Mouse (Mus musculus) lung, postnatal 14 days (tissue): Measurements from ENCODE around the gene Snta1.

Experiments
- DNase-seq: peaks from one replicate; pipeline ENCODE4 v3.0.0; 2021

Gene Snta1

DNA sequence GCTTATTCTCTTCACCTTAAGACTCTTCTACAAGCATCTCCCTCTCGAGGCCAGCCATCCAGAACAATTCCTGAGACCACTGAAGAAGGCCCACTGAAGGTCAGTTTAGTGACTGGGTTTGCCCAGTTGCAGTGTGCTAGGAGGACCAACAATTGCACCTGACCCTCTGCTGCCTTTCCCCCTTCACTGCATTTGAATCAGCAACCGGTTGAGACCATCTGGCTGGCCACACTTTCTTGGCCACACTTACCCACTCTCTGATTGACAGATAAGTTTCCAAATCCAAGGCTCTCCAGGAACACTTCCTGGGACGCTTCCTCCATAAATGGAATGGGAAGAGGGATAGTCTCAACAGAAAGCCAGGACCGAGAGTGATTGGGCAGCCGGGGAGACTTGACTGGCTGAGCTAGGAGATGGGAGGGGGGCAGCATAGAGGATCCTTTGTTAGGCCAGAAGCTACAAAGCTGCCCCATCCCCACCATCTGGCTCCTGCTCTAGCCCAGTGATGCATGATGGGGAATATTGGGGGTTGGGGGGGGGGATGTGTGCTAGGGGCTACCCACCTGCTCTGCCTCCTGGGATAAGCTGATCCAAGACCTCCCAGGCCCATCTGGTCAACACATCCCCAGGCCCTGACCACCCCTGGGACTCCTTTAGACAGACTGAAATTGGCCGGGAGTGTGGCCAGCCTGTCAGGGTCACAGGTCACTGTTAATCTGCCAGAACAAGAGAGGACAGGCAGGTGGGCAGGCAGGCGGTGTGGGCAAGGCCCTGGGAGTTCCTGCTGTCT, 13.2 kb upstream of the Snta1 start:
- DNase-seq, result no peak

DNA sequence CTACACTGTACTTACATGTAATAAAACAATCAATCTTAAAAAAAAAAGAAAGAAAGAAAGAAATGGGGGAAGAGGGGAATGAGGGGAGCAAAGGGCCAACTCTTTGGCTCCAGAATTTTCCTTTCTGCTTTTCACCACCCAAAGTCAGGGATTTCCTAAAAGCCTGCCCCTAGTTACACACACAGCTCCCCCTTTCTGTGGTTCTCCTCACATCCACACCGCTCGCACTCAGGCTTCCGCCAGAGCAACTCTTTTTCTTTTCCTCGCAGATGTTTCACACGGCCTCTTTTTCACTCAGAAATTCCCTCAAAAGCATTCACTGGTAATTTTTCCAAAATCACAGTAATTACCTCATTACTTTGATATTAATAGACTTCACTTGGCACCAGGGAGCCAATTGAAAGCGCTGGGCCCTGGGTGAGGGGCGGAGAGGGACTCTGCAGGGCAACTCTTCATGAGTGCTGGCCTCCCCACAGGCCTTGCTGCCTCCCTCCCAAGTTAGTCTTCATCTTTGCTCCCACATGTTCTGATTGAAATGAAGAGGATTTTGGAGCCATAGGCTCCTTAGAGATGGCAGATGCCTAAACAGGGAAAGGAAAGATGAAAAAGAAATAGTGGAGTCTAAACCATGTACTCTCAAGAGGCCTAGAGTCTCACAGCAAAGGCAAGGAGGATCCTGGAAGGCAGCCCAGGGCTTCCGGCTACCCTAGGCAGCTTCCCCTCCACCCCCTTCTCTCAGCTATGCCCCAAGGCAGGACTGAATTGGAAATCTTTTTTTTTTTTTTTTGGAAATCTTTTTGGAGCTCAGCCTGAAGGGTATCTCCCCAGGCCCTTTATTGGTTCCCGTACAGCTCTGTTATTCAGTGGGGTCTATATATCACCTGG, 12.0 kb upstream of the Snta1 start:
- DNase-seq, result no peak

DNA sequence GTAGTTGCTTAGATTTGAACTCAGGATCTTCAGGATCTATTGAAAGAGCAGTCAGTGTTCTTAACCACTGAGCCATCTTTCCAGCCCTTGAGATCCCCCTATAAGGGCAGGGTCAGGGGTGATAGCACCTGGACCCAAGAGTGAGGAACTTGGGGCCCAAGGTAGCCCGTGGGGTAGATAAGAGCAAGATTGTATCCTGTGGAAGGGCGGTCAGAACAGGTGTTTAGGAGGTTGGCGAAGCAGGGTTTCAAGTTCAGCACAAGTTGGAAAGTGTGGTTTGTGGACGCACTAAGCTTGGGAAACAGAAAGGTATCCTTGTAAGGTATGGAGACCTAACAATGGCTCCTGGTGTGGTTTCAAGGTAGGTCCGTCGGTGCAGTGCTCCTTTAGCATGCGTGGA, 10.1 kb upstream of the Snta1 start:
- no peak for DNase-seq

DNA sequence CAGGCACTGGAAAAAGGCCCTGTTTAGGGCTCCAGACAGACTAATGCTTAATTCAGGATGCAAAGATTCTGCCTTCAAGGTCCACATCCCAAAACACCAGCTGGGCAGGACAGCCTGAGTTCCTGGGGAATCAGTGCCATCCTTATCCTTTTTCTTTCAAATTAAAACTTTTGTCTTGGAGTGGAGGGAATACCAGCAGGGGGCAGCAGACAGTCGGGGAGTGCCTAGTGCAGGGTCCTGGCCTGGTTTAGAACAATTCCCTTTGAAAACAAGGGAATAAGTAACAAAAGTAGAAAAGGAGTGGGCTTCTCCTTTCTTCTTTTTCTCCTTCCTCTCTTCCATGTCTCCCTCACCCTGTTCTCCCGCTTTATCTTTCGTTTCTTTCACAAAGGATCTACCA, 9.2 kb upstream of the Snta1 start:
- DNase-seq, result peak; percentile 90

DNA sequence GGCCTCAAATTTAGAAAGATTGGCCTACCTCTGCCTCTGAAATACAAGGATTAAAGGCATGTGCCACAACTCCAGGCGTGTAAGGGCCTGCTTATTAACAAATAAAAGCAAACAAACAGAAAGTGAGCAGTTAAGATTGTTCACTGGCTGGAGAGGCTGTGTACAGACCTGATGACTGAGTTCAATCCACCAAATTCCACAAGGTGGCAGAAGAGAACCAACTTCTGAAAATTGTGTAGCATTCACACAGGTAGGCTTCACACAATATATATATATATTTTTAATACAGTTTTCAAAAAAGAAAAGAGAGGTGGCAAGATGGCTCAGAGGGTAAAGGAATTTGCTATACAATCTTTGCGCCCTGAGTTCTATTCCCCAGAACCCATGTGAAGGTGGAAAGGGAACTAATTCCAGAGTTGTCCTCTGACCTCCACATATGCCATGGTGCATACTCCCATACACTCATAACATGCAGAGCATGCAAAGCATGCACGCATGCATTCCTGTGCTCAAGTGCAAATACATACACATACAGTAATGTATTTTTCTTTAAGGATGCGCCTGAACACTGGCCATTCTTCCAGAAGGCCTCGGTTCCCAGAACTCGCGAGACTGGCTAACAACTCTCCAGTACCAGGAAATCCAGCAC, 4.2 kb upstream of the Snta1 start:
- DNase-seq, result peak; percentile 56

DNA sequence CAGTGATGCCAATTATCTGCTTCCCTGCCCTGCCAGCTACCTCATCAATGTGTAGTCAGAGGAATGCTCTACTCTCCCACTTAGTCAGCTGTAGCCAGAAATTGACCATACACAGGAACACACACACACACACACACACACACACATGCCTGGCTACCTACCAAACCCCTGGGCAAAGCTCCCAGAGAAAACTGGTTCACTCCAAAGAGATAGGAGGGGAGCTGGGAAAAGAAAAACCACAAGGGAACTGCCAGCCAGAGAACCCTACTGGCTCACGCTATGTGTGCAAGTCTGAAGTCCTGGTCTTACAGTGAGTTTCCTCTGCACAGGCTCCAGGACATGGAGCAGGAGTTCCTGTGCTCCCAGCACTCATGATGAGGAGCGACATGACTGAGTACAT, 2.5 kb upstream of the Snta1 start:
- peak; percentile 54 for DNase-seq

DNA sequence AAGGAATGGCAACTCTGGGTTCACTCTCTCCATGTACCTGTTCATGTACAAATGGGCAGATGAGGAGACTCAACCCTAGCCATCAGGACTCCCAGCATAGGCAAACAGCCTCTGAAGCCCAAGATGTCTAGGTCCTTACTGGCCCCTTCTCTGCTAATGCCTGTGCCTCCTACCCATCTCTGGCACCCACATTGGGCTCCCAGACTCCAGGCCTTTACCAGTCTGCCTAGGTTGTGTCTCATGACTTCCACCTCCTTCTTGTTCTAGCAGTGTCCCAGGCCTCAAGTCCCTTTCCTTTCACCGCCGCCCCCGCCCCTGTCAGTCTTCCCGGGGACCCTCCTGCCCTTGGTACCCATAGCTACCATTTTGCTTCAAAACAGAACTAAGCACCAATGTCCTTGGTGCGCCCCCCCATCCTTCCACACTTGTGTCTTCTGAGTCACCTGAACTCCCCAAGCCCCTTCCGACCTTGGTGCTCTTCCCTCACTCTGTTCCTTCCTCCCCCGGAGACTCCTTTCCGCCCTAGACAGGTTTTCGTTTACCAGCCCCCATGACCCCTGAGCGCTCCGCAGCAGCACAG, 746 bp downstream of the Snta1 start:
- no peak for DNase-seq

DNA sequence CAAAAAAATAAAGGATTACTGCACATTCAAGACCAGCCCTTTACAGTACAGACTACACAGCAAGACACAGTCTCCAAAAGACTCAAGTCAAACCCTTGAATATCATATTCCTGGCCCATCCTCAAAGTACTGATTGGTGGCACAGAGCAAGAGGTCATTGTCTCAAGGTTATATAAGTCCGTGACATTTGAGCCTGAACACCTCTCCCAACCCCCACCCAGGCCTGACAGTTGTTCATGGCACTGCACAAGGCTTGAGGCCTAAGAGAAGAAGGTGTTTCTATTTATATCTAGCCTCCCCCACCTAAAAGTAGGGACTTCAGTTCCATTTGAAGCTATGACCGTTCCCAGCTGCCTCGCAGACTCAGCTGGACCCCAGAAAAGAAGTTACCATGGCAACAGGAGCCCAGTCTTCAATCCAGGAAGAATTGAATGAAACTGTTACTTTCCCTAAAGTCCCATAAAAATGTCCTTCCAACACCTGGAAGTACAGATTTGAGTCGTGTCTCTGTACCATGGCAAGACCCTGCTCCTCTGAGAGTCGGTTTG, 2.4 kb downstream of the Snta1 start:
- no peak for DNase-seq

DNA sequence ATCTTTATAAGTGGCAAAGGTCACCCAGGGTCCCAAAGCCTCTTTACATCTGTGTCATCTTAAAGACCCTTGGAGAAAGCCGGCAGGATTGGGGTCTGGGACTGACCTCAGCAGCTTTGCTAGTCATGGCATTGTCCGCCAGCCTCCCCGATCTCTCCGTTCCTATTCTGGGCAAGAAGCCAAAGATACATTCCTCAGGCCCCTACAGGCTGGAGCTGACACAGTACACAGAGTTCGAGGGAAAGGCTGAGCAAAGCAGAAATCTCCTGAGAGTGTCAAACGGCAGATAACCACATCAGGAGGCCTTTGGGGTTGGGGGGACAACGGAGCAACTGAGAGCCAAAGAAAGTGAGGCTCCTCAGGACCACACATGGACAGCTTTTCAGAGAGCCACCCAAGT, 5.1 kb downstream of the Snta1 start:
- peak; percentile 61 for DNase-seq

DNA sequence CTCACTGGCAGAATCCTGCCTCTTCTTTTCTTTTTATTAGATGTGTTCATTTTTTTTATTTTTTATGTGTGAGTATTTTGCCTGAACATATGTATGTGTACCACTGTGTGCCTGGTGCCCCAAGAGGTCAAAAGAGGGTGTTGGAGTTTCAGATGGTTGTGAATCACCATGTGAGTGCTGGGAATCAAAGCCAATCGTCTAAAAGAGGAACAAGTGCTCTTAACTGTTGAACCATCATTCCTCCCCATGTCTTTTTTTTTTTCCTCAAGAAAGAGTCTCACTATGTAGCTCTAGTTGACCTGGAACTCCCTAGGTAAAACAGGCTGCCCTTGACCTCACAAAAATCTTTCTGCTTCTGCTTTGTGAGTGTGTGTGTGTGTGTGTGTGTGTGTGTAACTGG, 5.9 kb downstream of the Snta1 start:
- DNase-seq, result no peak

DNA sequence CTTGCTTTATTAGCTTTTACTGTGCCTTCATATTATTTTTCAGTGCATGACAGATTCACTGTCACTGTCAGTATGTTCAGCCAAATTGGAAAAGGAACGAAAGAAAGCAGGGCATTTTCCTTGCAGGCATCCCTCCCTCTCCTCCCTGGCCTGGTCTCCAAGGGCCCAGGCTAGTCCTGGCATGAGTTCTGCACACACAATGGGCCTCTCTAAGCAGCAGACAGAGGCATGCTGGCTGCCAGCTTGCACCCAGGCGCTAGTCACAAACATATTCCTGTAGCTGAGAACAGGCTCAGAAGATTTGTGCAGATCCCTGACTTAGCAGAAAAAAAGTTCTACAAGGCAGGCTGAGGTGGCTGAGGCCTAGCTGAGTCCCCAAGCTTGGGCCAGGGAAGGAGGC, 8.6 kb downstream of the Snta1 start:
- DNase-seq, result no peak

DNA sequence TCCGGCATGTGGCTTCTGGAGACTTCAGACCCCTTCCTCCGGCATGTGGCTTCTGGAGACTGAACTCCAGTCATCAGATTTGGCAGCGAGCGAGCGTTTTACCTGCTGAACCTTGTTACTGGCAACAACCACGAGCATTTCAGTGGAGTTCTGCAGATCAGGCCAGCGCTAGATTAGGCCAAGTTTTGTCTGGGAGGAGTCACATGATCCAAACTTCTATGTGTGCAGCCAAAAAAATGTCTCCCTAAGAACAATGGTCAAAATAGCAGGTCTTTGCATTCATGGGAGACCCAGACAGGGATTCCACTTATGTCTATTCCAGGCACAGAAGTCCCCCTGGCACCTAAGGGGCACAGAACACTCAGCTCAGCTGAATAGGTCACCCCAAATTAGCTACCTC, 9.6 kb downstream of the Snta1 start:
- no peak for DNase-seq

DNA sequence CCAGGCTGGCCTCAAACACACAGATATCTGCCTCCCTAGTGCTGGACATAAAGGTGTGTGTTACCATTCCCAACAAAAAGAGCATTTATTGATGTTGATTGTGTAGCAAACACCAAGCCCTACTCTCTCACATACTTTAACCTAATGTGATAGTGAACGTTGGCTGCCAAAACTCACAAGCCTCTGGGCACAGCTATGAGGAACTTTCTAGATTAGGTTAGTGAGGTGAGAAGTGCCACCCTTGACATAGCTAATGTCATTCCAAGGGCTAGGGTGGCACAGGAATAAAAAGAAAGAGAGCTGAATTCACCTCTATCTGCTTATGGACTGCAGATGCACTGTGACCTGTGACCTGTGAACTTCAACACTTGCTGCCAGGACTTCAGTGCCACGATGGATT, 11.4 kb downstream of the Snta1 start:
- no peak for DNase-seq

DNA sequence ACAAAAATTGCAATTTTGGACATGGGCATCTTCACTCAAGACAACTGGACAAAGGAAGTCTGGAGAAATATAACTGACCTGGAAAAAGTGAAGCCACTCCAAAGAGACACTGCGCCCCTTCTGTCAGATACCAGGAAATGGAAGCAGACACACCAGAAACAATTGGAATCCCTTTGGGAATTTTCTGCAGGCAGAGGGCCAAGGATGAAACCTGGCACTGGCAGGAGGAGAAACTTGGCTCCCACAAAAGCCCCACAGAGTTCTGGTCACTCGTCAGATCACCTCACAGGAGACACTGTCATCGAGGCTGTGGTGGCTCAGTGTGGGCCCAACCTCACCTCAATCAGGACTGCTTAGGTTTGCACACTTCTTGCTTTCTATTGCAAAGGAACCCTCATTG, 13.3 kb downstream of the Snta1 start:
- DNase-seq, result no peak

DNA sequence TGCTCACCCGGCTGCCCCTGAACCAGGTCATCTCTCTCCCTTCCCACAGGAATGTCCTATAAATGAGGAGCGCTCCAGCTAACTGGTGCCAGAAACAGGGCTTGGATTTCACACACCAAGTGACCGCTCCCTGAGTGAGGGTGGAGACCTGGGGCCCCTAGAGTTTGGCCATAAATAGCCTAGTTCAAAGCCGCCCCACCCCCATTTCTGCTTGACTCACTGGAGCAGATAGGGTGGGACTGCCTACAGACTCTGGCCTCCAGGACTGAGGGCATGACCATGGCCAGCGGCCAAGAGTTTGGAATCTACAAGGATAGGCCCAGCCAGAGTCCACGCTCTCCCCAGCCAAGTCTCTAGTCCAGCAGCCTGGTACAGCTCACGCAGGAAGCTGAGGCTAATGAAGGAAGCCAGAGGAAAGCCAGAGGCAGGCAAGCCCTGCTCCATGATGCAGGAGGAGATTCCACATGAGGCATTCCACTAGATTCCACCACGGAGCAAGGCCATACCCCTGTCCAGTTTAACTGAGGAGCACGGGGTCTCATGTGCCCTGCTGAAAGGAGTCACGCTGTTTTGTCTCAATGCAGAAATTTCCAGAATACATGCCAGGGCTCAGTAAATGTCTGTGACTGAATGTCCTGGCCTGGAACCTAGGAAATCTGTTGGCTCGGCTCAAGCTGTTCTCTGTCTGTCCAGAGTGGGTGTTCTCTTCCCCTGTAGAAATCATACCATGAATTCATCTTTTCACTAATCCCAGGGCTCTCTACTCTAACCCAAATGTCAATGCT, 17.5 kb downstream of the Snta1 start:
- DNase-seq, result peak; percentile 89

DNA sequence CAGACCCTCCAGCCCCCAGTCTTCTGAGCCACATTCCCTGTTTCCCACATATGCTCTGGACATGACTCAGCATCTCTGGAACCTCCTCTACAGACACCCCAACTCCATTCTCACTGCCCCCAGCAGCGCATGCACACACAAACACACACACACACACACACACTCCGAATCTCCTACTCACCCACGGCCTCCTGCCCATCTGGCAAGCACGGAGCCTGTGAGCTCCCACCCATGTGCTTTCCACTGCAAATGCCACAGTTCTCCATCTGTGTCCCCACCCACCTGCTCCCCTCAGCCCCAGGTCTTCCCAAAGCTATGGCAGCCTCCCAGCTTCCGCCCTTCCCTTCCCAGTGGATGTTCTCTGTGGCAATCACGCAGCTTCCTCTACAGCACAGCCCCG, 28.8 kb downstream of the Snta1 start:
- DNase-seq, result no peak

DNA sequence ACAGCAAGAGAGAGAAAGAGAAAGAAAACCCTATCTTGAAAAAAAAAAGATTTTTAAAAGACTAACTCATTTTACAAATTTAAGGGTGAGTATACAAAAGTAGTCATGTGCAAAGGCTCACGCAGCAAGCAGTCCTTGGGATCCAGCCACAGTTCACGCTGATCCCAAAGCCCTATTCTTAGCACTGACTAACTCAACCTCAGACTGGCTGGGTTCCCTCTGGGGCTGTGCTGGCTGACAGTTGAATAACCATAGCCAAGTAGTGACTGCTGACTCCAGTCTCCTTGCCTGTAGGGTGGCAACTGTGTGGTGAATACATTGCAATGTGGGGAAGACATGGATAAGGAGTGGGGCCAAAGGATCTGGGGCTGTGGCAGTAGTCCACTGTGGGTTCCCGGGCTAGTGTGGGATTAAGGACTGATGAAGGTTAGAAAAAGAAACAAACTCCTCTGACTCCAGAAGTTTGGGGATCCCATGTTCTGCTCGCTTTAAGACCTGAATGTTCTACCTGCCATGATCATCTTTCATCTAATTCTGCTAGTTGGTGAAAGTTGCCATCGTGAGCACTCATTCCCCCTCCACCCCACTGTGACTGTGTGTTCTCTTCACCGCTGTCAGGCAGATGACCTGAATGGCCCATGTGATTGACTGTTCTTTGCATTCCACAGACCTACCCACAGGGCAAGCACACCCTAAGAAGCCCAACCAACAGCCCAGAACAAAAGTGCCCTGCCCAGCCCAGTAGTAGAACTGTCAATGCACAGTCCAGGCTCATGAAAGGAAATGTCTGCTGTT, 32.9 kb downstream of the Snta1 start:
- peak; percentile 63 for DNase-seq

DNA sequence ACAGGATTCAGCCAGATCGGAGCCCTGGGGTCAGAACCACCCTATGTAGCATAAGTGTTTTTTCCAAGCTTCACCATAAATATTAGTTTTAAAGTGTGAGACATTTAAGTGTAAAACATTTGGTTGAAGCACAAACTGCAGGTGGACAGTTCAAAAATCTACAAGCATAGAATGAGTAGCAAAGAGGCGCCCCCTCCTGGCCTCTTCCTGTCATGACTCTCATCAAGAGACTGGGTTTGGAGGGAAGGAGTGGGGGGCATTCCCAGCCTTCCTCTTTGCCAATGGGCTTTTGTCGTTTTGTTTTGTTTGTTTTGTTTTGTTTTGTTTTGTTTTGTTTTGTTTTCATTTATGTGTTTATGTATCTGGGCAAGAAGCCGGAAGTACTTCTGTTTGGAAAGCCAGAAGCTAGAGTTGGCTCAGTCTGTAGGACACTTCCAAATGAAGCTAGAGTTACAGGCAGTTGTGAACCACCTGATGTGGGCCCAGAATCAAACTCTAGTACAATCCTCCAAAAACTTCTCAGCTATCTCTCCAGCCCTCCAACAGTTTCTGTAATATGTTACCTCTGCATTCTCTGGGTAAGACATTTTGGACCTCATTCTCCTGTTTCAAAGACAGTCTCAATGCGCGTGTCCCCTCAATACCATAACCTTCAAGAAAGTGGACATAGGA, 33.8 kb downstream of the Snta1 start:
- peak; percentile 68 for DNase-seq

DNA sequence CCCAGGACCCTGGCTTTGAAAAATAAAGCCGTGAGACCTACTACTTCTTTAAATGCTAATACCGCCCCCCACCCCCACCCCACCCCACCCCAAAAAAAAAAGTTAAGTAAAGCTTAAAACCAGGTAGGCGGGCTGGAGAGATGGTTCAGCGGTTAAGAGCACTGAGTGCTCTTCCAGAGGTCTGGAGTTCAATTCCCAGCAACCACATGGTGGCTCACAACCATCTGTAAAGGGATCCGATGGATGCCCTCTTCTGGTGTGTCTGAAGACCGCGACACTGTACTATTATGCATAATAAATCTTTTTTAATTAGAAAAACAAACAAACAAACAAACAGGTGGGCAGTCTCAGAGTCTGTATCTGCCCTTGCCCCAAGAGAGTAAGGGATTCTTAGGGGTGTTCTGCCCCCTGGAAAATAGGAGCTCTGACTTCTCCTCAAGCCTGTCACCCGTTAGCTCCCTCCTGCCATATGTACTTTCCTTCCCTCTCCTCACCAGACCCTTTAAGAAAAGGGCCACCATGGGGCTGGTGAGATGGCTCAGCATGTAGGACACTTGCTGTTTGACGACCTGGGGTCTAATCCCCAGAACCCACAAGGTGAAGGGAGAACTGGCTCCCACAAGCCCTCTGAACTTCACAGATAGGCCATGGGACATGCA, 34.9 kb downstream of the Snta1 start, which contains the start of gene Cdk5rap1:
Gene Cdk5rap1, minus strand, starts transcription at position 169 of the 659 bp plus-strand sequence.
- DNase-seq, result no peak
